Mouse (Mus musculus) mesoderm, embryonic 11.5 days (tissue): ENCODE data around the gene Cyp2w1.
A peak's percentile ranks its signal among the peaks of the same experiment; 100 is the strongest.

ENCODE experiments used
- DNase-seq: peaks from one replicate; pipeline ENCODE4 v3.0.0-alpha.2; 2012; ENCODE audit warnings: low read depth, low spot score

The Cyp2w1 gene

GRCm38 (mm10) chr5:139364911-139365571 is 12.6 kb downstream of the Cyp2w1 start:
- DNase-seq: no peak

GRCm38 (mm10) chr5:139365827-139366226 is 13.4 kb downstream of the Cyp2w1 start:
- DNase-seq: no peak

GRCm38 (mm10) chr5:139366484-139366883 is 14.1 kb downstream of the Cyp2w1 start:
- no peak for DNase-seq

DNA sequence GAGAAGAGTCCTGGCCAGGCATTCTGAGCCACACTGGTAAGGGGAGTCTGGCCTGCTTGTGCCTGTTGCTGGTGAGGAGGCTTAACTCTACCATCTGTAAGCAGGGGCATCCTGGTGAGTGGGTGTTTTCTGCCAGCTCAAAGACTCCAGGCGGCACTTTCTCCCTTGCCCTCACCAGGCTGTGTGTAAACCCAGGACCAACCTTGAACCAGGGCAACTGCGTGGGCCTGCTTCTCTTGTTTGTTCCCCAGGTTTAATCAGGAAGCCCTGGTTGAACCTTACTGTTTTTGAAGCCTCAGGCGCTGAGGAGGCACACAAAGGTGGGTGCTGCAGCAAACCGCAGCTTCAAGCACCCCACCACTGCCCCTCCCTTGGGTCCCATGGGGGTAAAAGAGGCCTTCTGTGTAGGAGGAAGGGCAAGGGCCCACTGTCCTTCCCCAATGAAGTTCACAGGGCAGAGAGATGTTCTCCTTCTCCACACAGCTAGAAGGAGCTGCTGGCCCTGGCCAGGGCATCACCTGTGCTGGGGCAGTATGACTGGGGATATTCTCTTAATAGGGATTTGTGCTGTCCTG is 15.6 kb downstream of the Cyp2w1 start:
- no peak for DNase-seq

GRCm38 (mm10) chr5:139368638-139369320 is 16.4 kb downstream of the Cyp2w1 start:
- DNase-seq: no peak

DNA sequence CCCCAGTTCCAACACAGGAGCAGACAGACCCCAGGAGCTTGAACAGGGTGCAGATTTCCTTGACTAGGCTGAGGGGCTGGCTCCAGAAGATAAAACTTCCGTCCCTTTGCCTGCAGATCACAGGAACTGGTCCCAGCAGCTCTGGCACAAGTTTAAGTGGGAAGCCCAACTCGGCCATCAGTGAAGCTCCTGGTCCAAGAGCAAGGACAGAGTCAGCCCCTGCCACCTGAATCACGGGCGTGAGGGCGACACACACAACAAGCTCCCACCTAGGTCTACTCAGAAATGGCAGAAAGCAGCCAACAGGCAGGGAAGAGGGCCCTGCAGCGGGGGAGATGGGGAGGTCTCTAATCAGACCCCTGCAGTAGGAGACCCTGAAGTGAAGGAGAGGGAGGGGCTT is 17.9 kb downstream of the Cyp2w1 start:
- no peak for DNase-seq

GRCm38 (mm10) chr5:139371118-139371517 is 18.7 kb downstream of the Cyp2w1 start:
- no peak for DNase-seq

GRCm38 (mm10) chr5:139371631-139372401 is 19.4 kb downstream of the Cyp2w1 start:
- DNase-seq: peak; percentile 97

GRCm38 (mm10) chr5:139373126-139373525 is 20.7 kb downstream of the Cyp2w1 start:
- DNase-seq: no peak

DNA sequence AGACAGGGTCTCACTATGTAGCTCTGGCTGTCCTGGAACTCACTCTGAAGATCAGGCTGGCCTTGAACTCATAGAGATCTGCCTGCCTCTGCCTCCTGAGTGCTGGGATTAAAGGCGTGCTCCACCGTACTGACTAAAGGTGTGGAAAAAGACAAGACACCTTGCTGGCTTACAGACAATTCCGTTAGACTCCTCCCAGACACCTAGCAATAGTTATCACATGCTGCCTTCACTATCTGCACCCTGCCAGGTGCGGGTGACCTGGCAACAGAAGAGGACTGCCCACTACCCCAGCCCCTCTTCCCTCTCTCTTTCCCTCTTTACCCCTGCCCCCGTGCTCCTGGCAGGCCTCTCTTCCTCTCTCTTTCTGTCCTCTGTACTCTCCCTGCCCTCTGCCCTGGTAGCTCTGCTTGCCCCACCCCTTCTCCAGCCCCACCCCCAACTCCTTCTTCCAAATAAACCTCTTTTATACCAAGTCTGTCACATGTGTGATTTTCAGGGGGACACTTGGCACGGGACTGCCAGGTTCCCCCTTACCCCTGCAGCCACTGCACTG is 21.6 kb downstream of the Cyp2w1 start:
- DNase-seq: no peak

DNA sequence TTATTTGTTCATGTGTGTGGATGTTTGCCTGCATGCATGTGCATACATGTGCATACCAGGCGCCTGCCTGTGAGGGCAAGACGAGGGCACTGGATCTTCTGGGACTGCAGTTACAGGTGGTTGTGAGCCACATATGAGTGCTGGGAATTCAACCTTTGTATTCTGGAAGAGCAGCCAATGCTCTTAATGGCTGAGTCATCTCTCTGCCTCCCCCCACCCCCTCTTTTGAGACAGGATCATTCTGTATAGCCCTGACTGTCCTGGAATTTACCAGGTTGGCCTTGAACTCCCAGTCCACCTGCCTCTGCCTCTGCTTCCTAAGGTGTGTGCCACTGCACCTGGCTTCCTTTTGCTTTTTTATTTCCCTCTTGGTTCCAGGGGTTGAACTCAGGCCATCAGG is 22.4 kb downstream of the Cyp2w1 start:
- DNase-seq: no peak

DNA sequence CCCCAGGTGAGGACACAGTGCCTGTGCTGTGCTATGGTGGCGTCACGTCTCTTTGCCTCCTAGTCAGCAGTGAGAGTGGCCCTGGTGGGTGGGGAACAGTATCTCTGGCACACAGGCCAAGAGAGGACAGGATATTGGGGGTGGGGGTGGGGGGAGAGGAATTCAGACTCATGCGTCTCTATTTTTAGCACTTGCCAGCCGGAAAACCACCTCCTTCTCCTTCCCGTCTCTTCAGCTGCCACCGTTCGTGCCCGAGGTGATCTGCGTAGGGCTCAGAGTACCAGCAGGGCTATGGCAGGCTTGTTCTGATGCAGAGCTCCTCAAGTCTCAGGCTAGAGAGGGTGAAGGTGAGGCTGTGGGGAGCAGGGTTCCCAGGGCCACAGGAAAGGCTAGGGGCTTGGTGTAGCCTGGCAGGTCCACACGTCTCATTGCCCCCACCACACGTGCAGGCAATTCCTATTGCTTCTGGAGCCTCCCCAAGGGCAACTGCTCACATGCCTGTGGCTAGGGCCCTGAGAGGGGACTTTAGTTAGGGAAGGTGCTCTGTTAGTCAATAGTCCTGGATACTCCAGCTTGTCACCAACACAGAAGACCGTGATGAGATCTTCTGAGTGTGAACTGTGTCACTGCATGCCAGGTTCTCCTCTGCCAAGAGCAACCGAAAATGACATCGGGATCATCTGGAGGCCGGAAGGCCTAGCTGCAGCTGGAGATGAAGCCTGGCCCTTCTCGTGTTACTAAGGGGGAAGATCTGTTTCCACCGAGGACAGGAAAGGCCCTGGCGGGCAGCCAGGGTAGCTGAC is 25.3 kb downstream of the Cyp2w1 start, which contains the start of gene Gpr146:
TSS of gene Gpr146 (plus strand) at position 230 of the 803 bp plus-strand sequence.
- no peak for DNase-seq

DNA sequence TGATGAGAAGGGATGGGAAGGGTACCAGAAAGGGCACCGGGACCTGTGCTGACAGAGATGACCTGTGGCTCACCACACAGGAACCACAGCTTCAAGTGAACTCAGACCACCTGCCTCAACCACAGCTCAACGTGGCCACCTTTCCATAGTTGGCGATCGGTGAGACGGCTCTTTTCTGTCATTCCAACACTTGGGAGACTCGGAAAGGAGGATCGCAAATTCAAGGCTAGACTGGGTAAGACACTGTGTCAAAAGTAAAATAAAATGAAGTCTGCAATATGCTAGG is 25.8 kb downstream of the Cyp2w1 start:
- no peak for DNase-seq

DNA sequence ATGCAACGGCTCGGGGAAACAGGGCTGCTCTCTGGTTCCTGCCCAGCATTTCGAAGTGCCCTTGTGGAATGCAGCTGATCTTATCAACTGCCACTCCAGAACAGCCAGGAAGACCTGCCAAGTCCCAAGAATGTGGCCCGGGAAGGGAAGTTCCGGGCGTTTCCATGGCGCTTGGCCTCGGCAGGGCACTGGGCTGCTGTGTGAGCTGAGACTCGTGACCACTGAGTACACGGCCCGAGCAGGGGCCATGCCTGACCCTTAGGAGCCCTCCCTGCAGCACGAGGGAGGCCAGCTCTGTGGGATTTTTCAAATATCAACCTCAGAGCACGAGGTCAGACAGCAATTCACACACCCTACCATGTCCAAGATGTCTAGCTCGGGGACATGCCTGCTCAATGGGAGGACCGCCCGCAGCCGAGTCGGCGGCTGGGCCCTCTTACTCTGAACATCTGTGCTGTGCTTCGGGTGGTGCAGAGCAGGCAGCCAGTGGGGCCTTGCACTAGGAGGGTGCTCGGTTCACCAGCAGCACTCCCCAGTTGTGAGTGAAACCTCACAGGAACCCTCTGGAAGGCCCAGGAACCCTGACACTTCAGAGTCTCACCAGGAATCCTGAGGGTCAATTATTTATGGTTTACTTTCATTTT is 26.7 kb downstream of the Cyp2w1 start:
- DNase-seq: peak; percentile 48

DNA sequence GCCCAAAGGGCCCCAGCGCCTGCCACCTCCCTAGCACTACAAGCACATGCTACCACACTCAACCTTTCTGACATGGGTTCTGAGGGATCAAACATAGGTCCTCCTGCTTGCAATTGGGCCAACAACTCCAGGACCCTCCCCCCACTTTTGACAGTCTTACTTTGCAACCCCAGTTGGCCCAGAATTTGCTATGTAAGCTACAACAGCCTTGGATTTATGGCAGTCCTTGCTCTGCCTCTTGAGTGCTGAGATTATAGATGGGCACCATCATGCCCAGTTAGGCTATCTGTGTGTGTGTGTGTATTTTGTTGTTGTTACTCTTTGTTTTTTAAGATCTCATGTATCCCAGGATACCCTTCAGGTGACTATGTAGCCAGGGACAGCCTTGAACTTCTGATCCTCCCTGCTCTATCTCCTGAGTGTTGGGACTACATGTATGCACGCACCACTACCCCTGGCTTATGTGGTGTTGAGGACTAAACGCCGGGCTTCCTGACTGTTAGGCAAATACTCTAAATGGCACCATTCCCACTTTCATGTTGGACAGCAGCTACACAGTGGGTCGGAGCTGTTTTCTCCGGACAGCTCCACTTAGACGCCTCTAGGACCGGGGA is 27.5 kb downstream of the Cyp2w1 start:
- DNase-seq: no peak

- DNase-seq: peak; percentile 89
Observed at GRCm38 (mm10) chr5:139380385-139381248, 28.2 kb downstream of the Cyp2w1 start.

- no peak for DNase-seq
Observed at GRCm38 (mm10) chr5:139381586-139382513, 29.4 kb downstream of the Cyp2w1 start.

DNA sequence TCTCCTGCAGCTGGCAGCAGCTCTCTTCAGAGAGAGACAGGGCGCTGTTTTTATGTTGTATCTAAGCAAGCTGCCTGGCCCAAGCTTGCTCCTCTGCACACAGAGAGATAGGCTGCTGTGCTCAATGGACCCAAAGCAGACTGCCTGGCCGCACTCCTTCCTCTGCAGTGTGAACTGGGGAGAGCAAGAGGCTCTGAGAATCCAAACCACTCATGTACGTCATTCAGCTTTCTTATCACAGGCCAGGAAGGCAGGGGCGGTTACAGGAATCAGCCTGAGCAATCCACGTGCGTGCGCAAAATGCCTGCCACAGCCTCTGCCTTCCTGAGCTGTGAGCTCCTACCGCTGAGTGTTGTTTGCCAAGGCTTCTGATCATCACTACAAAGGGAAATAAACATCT is 30.3 kb downstream of the Cyp2w1 start:
- DNase-seq: no peak
